Mouse (Mus musculus): Measurements from ENCODE around the gene Pigp.

Pigp gene

GRCm38 (mm10) chr16:94371301-94371931 lies at the start of gene Pigp:
Pigp (minus strand) TSS chr16:94371842.
- CTCF ChIA-PET: interaction anchor here (0.6 kb wide), 2 partner anchors 44 to 224 kb away, joined by 4 to 6 read pairs; no protein-coding TSS in a partner anchor

- CTCF ChIA-PET: interaction anchor here (0.5 kb wide), 1 partner anchor 260 kb away, joined by 6 read pairs; no protein-coding TSS in a partner anchor
Observed at GRCm38 (mm10) chr16:94420498-94420897, 48.9 kb upstream of the Pigp start.

- CTCF ChIA-PET: no interaction called here
Observed at GRCm38 (mm10) chr16:94414151-94414550, 42.5 kb upstream of the Pigp start.

- CTCF ChIA-PET: no interaction called here
Observed at GRCm38 (mm10) chr16:94412760-94413159, 41.1 kb upstream of the Pigp start.

- CTCF ChIA-PET: interaction anchor here (0.6 kb wide), 1 partner anchor 544 kb away, joined by 3 read pairs; no protein-coding TSS in a partner anchor
Observed at GRCm38 (mm10) chr16:94412198-94412597, 40.6 kb upstream of the Pigp start.

- CTCF ChIA-PET: no interaction called here
Observed at GRCm38 (mm10) chr16:94411287-94411686, 39.6 kb upstream of the Pigp start.

GRCm38 (mm10) chr16:94402185-94402584 lies 30.5 kb upstream of the Pigp start:
- CTCF ChIA-PET: no interaction called here

- CTCF ChIA-PET: interaction anchor here (0.6 kb wide), 1 partner anchor 16 kb away, joined by 3 read pairs; no protein-coding TSS in a partner anchor
Observed at GRCm38 (mm10) chr16:94401636-94402035, 30.0 kb upstream of the Pigp start.

GRCm38 (mm10) chr16:94399141-94399540 lies 27.5 kb upstream of the Pigp start:
- CTCF ChIA-PET: no interaction called here

GRCm38 (mm10) chr16:94396641-94397040 lies 25.0 kb upstream of the Pigp start:
- CTCF ChIA-PET: no interaction called here

GRCm38 (mm10) chr16:94395051-94395450 lies 23.4 kb upstream of the Pigp start:
- CTCF ChIA-PET: no interaction called here

GRCm38 (mm10) chr16:94392299-94392698 lies 20.7 kb upstream of the Pigp start:
- CTCF ChIA-PET: no interaction called here

- CTCF ChIA-PET: interaction anchor here (0.6 kb wide), 1 partner anchor 301 kb away, joined by 9 read pairs; no protein-coding TSS in a partner anchor
Observed at GRCm38 (mm10) chr16:94387690-94388089, 16.0 kb upstream of the Pigp start.

- CTCF ChIA-PET: interaction anchor here (0.6 kb wide), 1 partner anchor 122 kb away, joined by 7 read pairs; no protein-coding TSS in a partner anchor
Observed at GRCm38 (mm10) chr16:94383277-94383676, 11.6 kb upstream of the Pigp start.

- CTCF ChIA-PET: no interaction called here
Observed at GRCm38 (mm10) chr16:94379386-94379785, 7.7 kb upstream of the Pigp start.

GRCm38 (mm10) chr16:94370915-94371300 lies 734 bp downstream of the Pigp start:
- CTCF ChIA-PET: no interaction called here

- CTCF ChIA-PET: no interaction called here
Observed at GRCm38 (mm10) chr16:94370173-94370914, 1.3 kb downstream of the Pigp start, which contains the start of gene Ttc3. Ttc3 (plus strand) TSS chr16:94370618.

GRCm38 (mm10) chr16:94369596-94370172 lies 2.0 kb downstream of the Pigp start:
- CTCF ChIA-PET: no interaction called here

GRCm38 (mm10) chr16:94365435-94365834 lies 6.2 kb downstream of the Pigp start:
- CTCF ChIA-PET: no interaction called here

GRCm38 (mm10) chr16:94363814-94364213 lies 7.8 kb downstream of the Pigp start:
- CTCF ChIA-PET: no interaction called here

GRCm38 (mm10) chr16:94362174-94362873 lies 9.3 kb downstream of the Pigp start:
- CTCF ChIA-PET: no interaction called here
